Mouse (Mus musculus) T-helper 1 cell (primary cell): ENCODE data around the gene Cspg4.
"Not testable (repeated sequence)": the region's sequence is repeated elsewhere in the genome, so short reads cannot be mapped to it uniquely, and the experiment has no call there.

Experiments
- in situ Hi-C: fragments of 300-600 bp; cut with MboI, MseI; formaldehyde crosslinking; loops from one replicate; pipeline ENCODE4 v1.15.1; 2025; ENCODE audit warnings: high pct_unique_total_duplicates

Gene Cspg4

GRCm38 (mm10) chr9:56926025-56926360 lies 61.2 kb downstream of the Cspg4 start:
- in situ Hi-C loops, result no loop called here

- in situ Hi-C loops, result no loop called here
Observed at GRCm38 (mm10) chr9:56926387-56926786, 61.6 kb downstream of the Cspg4 start.

- in situ Hi-C loops, result no loop called here
Observed at GRCm38 (mm10) chr9:56927191-56928012, 62.6 kb downstream of the Cspg4 start.

- in situ Hi-C loops, result no loop called here
Observed at GRCm38 (mm10) chr9:56928041-56928811, 63.4 kb downstream of the Cspg4 start, which contains the start of gene Snx33. Gene Snx33 (minus strand): TSS chr9:56928371.

- in situ Hi-C loops, result no loop called here
Observed at GRCm38 (mm10) chr9:56929496-56929895, 64.7 kb downstream of the Cspg4 start.

- in situ Hi-C loops, result no loop called here
Observed at GRCm38 (mm10) chr9:56930556-56930955, 65.7 kb downstream of the Cspg4 start.

GRCm38 (mm10) chr9:56936861-56937222 lies 72.0 kb downstream of the Cspg4 start:
- in situ Hi-C loops, result no loop called here

GRCm38 (mm10) chr9:56937223-56938160 lies 72.7 kb downstream of the Cspg4 start, which contains the start of gene Imp3:
Gene Imp3 (plus strand): TSS chr9:56937475.
- in situ Hi-C loops, result no loop called here

GRCm38 (mm10) chr9:56938374-56938773 lies 73.5 kb downstream of the Cspg4 start:
- in situ Hi-C loops, result no loop called here

GRCm38 (mm10) chr9:56947481-56947880 lies 82.6 kb downstream of the Cspg4 start:
- in situ Hi-C loops, result not testable (repeated sequence)

- in situ Hi-C loops, result not testable (repeated sequence)
Observed at GRCm38 (mm10) chr9:56948699-56949098, 83.9 kb downstream of the Cspg4 start.
